Mouse (Mus musculus): ENCODE measurements around the gene Cyb5b. TPM values are rescaled to one million over a fixed set of nuclear protein-coding genes. Genes with fewer than 3 reads are reported as not detected.

Cyb5b gene
- total and polyA plus RNA-seq, 2 experiments from 2014 or later, result 44.7 to 60.0 TPM

DNA sequence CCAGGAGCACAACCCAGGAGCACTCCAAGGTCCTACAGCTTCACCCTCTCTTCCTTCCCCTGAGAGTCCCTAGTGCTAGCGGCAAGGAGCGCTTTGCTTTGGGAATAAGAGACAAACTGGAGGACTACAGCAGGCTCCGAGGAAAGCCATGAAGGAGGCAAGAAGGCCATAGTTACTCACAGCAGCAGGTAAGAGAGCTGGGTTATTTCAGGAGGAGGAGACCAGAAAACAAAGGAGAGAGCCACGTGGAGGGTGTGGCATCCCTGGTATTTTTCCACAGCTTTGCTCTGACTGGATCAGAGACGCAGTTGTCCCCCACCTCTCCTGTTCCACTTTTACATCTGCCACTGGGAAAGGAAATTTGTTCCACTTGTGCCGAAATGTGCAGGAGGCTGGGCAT, 16.6 kb upstream of the Cyb5b start:
- ATAC-seq (ENCODE audit: insufficient read depth, low read depth) (peak; percentile 27; the same call in 1 of the 2 replicates), DNase-seq (ENCODE audit: low spot score) (peak; percentile 43)
- H3K9me3 ChIP-seq (replicated peaks; ENCODE audit: control insufficient read depth, low read length), result no peaks in the 10 kb centered on the region
- H3K27me3 ChIP-seq (ENCODE audit: control insufficient read depth, insufficient read depth, low read length), result no peaks in the 10 kb centered on the region
- no peak overlapping the region for H3K4me2 ChIP-seq (ENCODE audit: low read depth, low read length)
- no peak overlapping the region for H3K4me3 ChIP-seq (ENCODE audit: low read depth, low read length)
- peaks cover 17% of the 10 kb centered on the region for H3K4me1 ChIP-seq (ENCODE audit: control insufficient read depth, insufficient read depth)
- no peaks in the 10 kb centered on the region for H3K36me3 ChIP-seq (replicated peaks; ENCODE audit: control insufficient read depth, insufficient read depth, low read length)
- H3K27ac ChIP-seq (ENCODE audit: low read depth), result peak overlapping the region; percentile 21; the same call in 1 of the 2 replicates
- 40% methylated on average over 6 of the region's 6 CpGs for WGBS
- TF ChIP-seq EP300 (IDR thresholded peaks at IDR 0.05; ENCODE audit: low read depth) (no peak), CTCF (IDR thresholded peaks at IDR 0.05; ENCODE audit: low read depth) (no peak)
- no peak overlapping the region for H3K9ac ChIP-seq (replicated peaks; ENCODE audit: low read depth, low read length)

DNA sequence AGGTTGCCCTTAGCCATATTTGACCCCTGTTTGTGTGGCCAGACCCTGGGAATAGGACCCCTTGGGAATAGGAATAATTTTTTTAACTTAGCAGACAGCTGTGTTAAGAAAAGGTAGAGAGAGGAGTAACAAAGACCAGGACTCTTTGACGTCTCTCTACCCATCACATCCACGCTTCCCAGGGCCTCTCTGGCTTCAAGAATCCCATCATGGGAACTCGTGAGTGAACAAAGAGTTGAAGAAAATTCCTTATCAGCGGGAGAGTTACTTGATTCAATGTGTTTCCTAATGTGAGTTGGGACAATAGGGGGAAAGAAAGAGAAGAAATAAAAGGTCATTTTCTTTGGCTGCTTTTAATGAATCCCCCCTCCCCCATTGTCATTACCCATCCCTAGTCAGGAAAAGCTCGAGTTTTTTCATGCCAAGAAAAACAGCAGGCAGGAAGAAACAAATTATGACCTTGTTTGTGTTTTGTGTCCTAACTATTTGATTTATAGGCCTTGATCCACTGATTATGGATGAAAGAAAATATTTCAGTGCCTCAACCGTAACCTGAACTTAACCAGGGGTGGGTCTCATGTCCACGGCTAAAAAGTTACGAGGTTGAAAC, 14.3 kb upstream of the Cyb5b start:
- Histone ChIP-seq H3K4me3 (ENCODE audit: low read depth, low read length) (no peak overlapping the region), H3K27ac (ENCODE audit: low read depth) (peak overlapping the region; percentile 49), H3K9me3 (replicated peaks; ENCODE audit: control insufficient read depth, low read length) (no peaks in the 10 kb centered on the region), H3K4me2 (ENCODE audit: low read depth, low read length) (no peak overlapping the region), H3K9ac (replicated peaks; ENCODE audit: low read depth, low read length) (no peak overlapping the region), H3K36me3 (replicated peaks; ENCODE audit: control insufficient read depth, insufficient read depth, low read length) (no peaks in the 10 kb centered on the region), H3K4me1 (ENCODE audit: control insufficient read depth, insufficient read depth) (peaks cover 13% of the 10 kb centered on the region), H3K27me3 (ENCODE audit: control insufficient read depth, insufficient read depth, low read length) (no peaks in the 10 kb centered on the region)
- peak; percentile 45 for DNase-seq (ENCODE audit: low spot score)
- TF ChIP-seq CTCF (IDR thresholded peaks at IDR 0.05; ENCODE audit: low read depth) (no peak), EP300 (IDR thresholded peaks at IDR 0.05; ENCODE audit: low read depth) (0 out of 2 replicates have a peak, but pooled peaks have one; percentile 35)
- ATAC-seq (ENCODE audit: insufficient read depth, low read depth), result no peak
- 54% methylated on average over 8 of the region's 8 CpGs for WGBS

DNA sequence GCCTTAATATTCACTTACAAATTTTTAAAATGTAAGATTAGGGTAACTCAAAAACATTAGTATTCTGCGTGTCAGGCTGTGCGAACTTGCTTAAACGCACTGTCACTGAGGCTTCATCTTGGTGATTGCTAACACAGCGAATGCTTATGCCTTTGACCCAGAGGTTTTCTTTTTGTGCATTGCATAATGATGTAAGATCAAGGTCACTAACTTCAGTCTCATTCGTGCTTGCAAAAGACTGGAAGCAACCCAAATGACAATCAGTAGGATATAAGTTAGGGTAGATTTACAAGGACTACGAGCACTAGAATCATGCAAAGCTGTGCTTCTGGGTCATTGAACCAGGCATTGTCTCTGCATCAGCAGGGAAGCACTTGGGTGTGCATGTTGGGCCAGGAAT, 12.8 kb upstream of the Cyb5b start:
- no peak for TF ChIP-seq EP300 (IDR thresholded peaks at IDR 0.05; ENCODE audit: low read depth)
- no peak for TF ChIP-seq CTCF (IDR thresholded peaks at IDR 0.05; ENCODE audit: low read depth)
- H3K9ac ChIP-seq (replicated peaks; ENCODE audit: low read depth, low read length), result no peak overlapping the region

GRCm38 (mm10) chr8:107138338-107138737, 12.1 kb upstream of the Cyb5b start:
- Histone ChIP-seq H3K9me3 (replicated peaks; ENCODE audit: control insufficient read depth, low read length) (no peaks in the 10 kb centered on the region), H3K9ac (replicated peaks; ENCODE audit: low read depth, low read length) (no peak overlapping the region), H3K4me3 (ENCODE audit: low read depth, low read length) (no peak overlapping the region), H3K36me3 (replicated peaks; ENCODE audit: control insufficient read depth, insufficient read depth, low read length) (no peaks in the 10 kb centered on the region), H3K27me3 (ENCODE audit: control insufficient read depth, insufficient read depth, low read length) (no peaks in the 10 kb centered on the region), H3K4me2 (ENCODE audit: low read depth, low read length) (no peak overlapping the region), H3K27ac (ENCODE audit: low read depth) (no peak overlapping the region), H3K4me1 (ENCODE audit: control insufficient read depth, insufficient read depth) (peaks cover 13% of the 10 kb centered on the region)
- ATAC-seq (ENCODE audit: insufficient read depth, low read depth), result no peak
- no peak for DNase-seq (ENCODE audit: low spot score)
- 93% methylated on average over 5 of the region's 5 CpGs for WGBS
- no peak for TF ChIP-seq CTCF (IDR thresholded peaks at IDR 0.05; ENCODE audit: low read depth)
- TF ChIP-seq EP300 (IDR thresholded peaks at IDR 0.05; ENCODE audit: low read depth), result no peak

More for the DNA sequence above, 12.8 kb upstream of the Cyb5b start:
- no peak for ATAC-seq (ENCODE audit: insufficient read depth, low read depth)
- Histone ChIP-seq H3K4me2 (ENCODE audit: low read depth, low read length) (no peak overlapping the region), H3K4me3 (ENCODE audit: low read depth, low read length) (no peak overlapping the region), H3K4me1 (ENCODE audit: control insufficient read depth, insufficient read depth) (peaks cover 13% of the 10 kb centered on the region), H3K27ac (ENCODE audit: low read depth) (no peak overlapping the region), H3K27me3 (ENCODE audit: control insufficient read depth, insufficient read depth, low read length) (no peaks in the 10 kb centered on the region), H3K9me3 (replicated peaks; ENCODE audit: control insufficient read depth, low read length) (no peaks in the 10 kb centered on the region), H3K36me3 (replicated peaks; ENCODE audit: control insufficient read depth, insufficient read depth, low read length) (no peaks in the 10 kb centered on the region)
- WGBS, result 88% methylated on average over 6 of the region's 6 CpGs
- no peak for DNase-seq (ENCODE audit: low spot score)

- WGBS, result 47% methylated on average over 13 of the region's 13 CpGs
- peaks cover 8% of the 10 kb centered on the region for H3K4me1 ChIP-seq (ENCODE audit: control insufficient read depth, insufficient read depth)
- DNase-seq (ENCODE audit: low spot score), result peak; percentile 86
- no peaks in the 10 kb centered on the region for H3K9me3 ChIP-seq (replicated peaks; ENCODE audit: control insufficient read depth, low read length)
- no peak overlapping the region; the same call in 1 of the 2 replicates for H3K4me2 ChIP-seq (ENCODE audit: low read depth, low read length)
- peak overlapping the region; percentile 86 for H3K27ac ChIP-seq (ENCODE audit: low read depth)
- H3K36me3 ChIP-seq (replicated peaks; ENCODE audit: control insufficient read depth, insufficient read depth, low read length), result no peaks in the 10 kb centered on the region
- H3K4me3 ChIP-seq (ENCODE audit: low read depth, low read length), result no peak overlapping the region
- H3K9ac ChIP-seq (replicated peaks; ENCODE audit: low read depth, low read length), result no peak overlapping the region
- TF ChIP-seq EP300 (IDR thresholded peaks at IDR 0.05; ENCODE audit: low read depth), result no peak
- no peak for TF ChIP-seq CTCF (IDR thresholded peaks at IDR 0.05; ENCODE audit: low read depth)
- peak; percentile 96 for ATAC-seq (ENCODE audit: insufficient read depth, low read depth)
- no peaks in the 10 kb centered on the region for H3K27me3 ChIP-seq (ENCODE audit: control insufficient read depth, insufficient read depth, low read length)
Observed at GRCm38 (mm10) chr8:107139704-107140470, 10.6 kb upstream of the Cyb5b start.

All from heart, postnatal 0 days (tissue).